Mouse (Mus musculus): Measurements from ENCODE around the gene Sox13. TPM values are rescaled to one million over a fixed set of nuclear protein-coding genes. Genes with fewer than 3 reads are reported as not detected.

The Sox13 gene
- polyA plus RNA-seq, 1 experiment from 2014 or later: 12.5 TPM

DNA sequence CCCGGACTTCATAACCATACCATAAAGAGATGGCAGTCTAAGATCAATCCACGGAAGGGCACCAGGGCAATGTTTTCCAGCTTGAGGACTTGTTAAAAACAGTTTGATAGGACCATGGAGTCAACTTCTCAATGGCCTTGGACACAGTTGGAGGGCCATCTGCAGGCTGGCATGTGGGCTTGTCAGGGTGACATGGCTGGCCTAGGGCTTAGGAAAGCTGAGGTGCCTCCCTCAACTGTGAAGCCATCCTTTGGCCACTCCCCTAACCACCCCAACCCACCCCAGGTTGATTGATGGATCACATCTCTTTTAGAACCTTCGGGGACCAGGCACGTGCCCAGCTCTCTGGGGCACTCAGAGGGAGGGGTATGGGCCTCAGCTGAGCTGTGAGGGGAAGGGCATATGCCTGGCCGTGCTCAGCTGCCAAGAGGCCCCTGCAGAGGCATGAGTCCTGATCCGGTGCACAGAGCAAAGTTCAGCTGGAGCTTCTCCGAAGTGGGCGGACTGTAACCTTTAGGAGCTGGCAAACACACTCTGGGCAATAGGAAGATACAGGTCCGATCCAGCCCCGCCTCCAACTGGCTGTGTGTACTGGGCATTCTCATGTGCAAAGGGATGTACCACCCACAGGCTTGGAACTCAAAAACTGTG is 48.4 kb downstream of the Sox13 start:
- H3K36me3 ChIP-seq: no peaks in the 10 kb centered on the region
- WGBS: 76% methylated on average over 10 of the region's 10 CpGs
- no peak for ATAC-seq

DNA sequence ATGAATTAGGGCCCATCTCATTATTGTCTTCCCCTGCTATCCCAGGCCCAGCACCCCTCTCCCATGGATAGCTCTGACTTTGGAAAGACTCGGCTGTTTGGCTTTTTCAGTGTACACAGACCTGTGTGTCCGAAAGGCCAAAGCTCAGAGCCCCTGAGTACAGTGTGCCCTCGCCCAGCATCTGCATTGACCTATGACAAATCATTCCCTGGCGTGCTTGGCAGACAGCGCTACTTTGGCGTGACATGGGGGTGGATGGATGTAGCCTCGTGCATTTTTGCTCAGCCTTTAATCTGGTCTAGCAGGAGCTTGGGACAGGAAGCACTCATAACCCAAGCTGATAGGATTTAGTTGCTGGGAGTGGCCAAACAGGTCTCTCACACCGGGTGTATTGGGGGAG is 52.1 kb downstream of the Sox13 start:
- Histone ChIP-seq H3K4me3 (replicated peaks) (no peak overlapping the region), H3K4me1 (replicated peaks) (peaks cover 21% of the 10 kb centered on the region), H3K9ac (replicated peaks) (no peak overlapping the region), H3K27ac (no peak overlapping the region), H3K36me3 (no peaks in the 10 kb centered on the region), H3K9me3 (no peaks in the 10 kb centered on the region), H3K4me2 (replicated peaks) (no peak overlapping the region), H3K27me3 (no peaks in the 10 kb centered on the region)
- 70% methylated on average over 8 of the region's 8 CpGs for WGBS
- ATAC-seq: no peak

More for the DNA sequence above, 48.4 kb downstream of the Sox13 start:
- H3K27ac ChIP-seq: no peak overlapping the region
- H3K27me3 ChIP-seq: no peaks in the 10 kb centered on the region
- H3K4me1 ChIP-seq (replicated peaks): peaks cover 9% of the 10 kb centered on the region
- H3K4me3 ChIP-seq (replicated peaks): no peak overlapping the region
- no peaks in the 10 kb centered on the region for H3K9me3 ChIP-seq
- H3K4me2 ChIP-seq (replicated peaks): no peak overlapping the region
- H3K9ac ChIP-seq (replicated peaks): no peak overlapping the region

DNA sequence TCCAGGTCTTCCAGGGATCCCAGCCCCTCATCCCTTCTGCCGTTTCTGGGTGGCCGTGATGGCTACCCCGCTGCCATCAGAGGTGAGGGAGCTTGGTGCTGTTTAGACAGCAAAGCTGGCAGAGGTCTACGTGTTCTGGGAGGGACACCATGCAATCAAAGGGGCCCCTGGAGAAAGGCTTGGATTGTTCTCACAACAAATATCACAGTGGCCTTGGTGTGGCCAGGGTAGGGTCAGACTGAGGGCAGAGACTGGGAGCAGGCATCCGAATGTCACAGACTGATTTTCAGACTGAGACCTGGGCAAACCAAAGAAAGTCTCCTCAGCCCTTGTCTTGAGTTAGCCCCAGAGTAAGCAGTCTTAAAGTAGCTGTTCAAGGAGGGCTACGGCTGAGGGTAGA is 52.7 kb downstream of the Sox13 start:
- H3K9me3 ChIP-seq: no peaks in the 10 kb centered on the region
- WGBS: 93% methylated on average over 6 of the region's 6 CpGs
- H3K36me3 ChIP-seq: no peaks in the 10 kb centered on the region
- H3K27me3 ChIP-seq: 0 out of 2 replicates have a peak, but pooled peaks cover 4% of the 10 kb centered on the region
- peaks cover 21% of the 10 kb centered on the region for H3K4me1 ChIP-seq (replicated peaks)
- H3K4me2 ChIP-seq (replicated peaks): no peak overlapping the region
- no peak for ATAC-seq
- no peak overlapping the region for H3K4me3 ChIP-seq (replicated peaks)
- H3K27ac ChIP-seq: no peak overlapping the region
- H3K9ac ChIP-seq (replicated peaks): no peak overlapping the region

DNA sequence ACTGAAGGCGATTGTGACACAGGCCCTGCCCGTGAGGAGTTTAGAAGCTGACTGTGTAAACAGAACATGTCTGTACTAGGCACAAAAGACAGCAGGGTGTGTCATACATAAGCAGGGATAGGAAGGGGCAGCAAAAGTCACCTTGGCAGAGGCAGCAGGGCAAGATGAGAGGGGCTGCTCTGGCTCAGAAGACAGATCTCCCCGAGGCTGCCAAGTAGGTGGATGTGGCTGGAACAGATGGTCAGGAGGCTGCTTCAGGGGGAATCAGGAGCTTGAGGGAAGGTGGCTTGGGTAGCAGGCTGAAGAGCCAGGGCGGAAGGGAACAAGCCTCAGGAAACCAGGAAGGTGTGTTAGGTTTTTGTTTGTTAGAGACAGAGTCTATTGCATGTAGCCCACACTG is 53.8 kb downstream of the Sox13 start:
- WGBS: 79% methylated on average over 4 of the region's 4 CpGs
- Histone ChIP-seq H3K4me1 (replicated peaks) (peaks cover 22% of the 10 kb centered on the region), H3K27me3 (peaks cover 14% of the 10 kb centered on the region), H3K9ac (replicated peaks) (no peak overlapping the region), H3K36me3 (no peaks in the 10 kb centered on the region), H3K4me3 (replicated peaks) (no peak overlapping the region), H3K4me2 (replicated peaks) (no peak overlapping the region), H3K9me3 (no peaks in the 10 kb centered on the region), H3K27ac (no peak overlapping the region)
- no peak for ATAC-seq

DNA sequence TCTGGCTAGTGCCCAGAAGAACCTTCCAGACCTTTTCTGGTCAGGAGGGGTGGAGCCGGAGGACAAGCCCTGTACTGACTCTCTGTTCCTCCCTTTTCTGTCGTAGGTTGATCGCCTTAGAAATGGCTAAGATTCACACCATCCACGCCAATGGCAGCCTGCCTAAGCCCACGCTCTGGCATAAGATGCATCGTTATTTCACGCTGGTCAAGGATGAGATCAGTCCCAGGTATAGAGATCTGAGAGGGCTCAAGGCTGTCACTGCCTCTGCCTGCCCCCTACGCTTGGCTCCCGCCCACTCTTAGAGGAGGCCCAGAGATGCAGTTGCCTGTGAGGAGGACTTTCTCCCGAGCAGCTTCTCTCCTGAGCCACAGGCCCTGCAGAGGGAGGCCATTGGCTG is 55.5 kb downstream of the Sox13 start:
- Histone ChIP-seq H3K4me2 (replicated peaks) (no peak overlapping the region), H3K9me3 (no peaks in the 10 kb centered on the region), H3K27ac (no peak overlapping the region), H3K9ac (replicated peaks) (no peak overlapping the region), H3K27me3 (peaks cover 31% of the 10 kb centered on the region), H3K36me3 (no peaks in the 10 kb centered on the region), H3K4me3 (replicated peaks) (no peak overlapping the region), H3K4me1 (replicated peaks) (peaks cover 38% of the 10 kb centered on the region)
- ATAC-seq: no peak
- WGBS: 62% methylated on average over 10 of the region's 10 CpGs

DNA sequence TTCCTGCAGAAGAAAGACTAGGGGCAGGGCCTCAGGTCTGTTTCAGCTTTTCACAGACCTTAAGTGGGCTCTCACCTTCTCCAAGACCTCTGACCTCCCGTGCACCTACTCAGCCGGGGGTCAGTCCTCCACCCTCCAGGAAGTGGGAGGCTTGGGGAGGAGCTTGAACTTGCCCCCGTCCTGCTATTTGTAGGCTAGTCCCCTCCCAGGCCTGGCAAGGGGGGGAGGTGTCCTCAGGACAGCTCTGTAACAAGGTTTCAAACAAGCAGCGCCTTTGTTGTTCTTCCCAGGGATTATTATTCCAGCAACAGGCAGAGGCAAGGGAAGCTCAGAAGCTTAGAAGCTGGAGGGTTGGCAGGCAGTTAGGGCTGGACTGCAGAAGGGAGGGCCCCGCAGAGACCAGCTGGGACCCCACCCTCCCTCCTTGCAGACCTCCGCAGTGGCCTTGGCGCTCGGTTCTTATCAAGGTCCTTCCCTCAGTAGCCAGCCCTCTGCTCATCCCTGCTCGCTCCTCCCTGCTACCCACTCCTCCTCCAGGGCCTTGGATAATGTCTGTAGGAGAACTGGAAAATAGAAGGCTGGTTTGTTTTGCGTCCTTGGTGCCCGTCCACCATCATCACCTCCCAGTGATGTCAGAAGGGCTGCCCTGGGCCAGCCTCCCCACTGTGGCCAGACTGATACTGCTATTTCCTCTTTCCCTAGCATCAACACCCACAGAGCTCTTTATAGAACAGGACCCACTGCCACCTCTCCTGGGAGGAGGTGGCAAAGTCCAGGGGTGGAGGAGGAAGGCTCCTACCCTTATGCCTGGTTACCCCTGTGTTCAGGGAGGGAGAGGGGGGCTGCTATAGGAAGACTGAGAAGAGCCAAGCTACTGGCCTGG is 56.3 kb downstream of the Sox13 start:
- ATAC-seq: no peak
- Histone ChIP-seq H3K9me3 (no peaks in the 10 kb centered on the region), H3K9ac (replicated peaks) (no peak overlapping the region), H3K4me2 (replicated peaks) (no peak overlapping the region), H3K27ac (no peak overlapping the region), H3K36me3 (no peaks in the 10 kb centered on the region), H3K4me3 (replicated peaks) (no peak overlapping the region), H3K4me1 (replicated peaks) (peaks cover 37% of the 10 kb centered on the region), H3K27me3 (peaks cover 32% of the 10 kb centered on the region)
- WGBS: 9% methylated on average over 11 of the region's 11 CpGs

DNA sequence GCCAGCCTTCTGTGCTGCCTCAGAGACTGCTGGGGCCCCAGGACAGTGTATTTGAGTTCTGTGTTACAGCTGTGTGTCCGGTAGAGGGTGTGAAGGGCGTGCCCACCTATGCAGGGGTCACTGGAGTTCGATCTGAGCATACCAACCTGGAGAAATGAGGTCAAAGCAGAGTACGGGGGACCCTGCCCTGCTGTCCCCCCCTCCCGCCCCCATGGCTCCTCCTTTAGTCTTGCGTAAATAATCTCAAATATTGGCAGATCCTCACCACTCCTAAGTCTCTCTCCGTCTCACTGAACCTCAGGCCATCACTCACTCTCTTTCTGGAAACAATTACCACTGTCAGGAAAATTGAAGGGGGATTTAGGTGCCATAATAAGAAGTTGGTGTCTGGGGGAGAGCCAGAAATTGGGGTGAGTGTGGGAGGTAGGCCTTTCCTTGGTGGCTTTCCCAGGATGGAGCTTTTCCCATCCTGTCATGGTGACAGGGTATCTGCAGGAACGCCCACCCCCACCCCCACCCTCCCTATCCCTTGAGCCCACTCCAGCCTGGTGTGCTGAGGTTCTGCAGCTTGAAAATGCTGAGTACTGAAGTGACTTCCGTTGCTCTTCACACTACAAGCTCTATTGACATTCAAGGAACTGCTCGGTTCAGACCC is 57.1 kb downstream of the Sox13 start:
- Histone ChIP-seq H3K9me3 (no peaks in the 10 kb centered on the region), H3K4me2 (replicated peaks) (no peak overlapping the region), H3K27ac (no peak overlapping the region), H3K9ac (replicated peaks) (no peak overlapping the region), H3K4me1 (replicated peaks) (peaks cover 30% of the 10 kb centered on the region), H3K36me3 (no peaks in the 10 kb centered on the region), H3K27me3 (peaks cover 32% of the 10 kb centered on the region), H3K4me3 (replicated peaks) (no peak overlapping the region)
- ATAC-seq: no peak
- WGBS: 54% methylated on average over 10 of the region's 10 CpGs

DNA sequence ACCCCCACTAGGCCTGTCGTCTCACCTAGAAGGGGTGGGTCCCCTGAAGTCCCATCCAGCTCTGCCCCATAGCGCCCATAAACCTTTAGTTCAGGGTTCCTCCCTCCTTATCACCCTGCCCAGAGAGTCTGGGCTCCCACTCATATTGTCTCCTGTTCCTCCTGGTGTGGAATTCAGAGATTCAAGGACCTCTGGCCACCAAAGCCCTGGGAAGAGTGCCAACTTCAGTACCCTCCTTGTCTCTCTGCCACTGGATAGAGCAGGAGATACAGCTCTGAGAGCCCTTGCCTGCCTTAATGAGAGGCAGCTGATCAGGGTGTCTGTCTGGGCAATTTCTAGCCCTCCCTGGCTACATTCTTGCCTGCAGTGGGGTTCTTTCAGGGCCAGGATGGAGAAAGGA is 59.3 kb downstream of the Sox13 start:
- Histone ChIP-seq H3K9me3 (no peaks in the 10 kb centered on the region), H3K4me2 (replicated peaks) (peak overlapping the region; percentile 92; the same call in 1 of the 2 replicates), H3K36me3 (no peaks in the 10 kb centered on the region), H3K9ac (replicated peaks) (no peak overlapping the region), H3K27ac (no peak overlapping the region), H3K4me1 (replicated peaks) (peaks cover 30% of the 10 kb centered on the region), H3K4me3 (replicated peaks) (peak overlapping the region; percentile 66; the same call in 1 of the 2 replicates), H3K27me3 (peaks cover 33% of the 10 kb centered on the region)
- no peak for ATAC-seq
- 45% methylated on average over 2 of the region's 2 CpGs for WGBS

DNA sequence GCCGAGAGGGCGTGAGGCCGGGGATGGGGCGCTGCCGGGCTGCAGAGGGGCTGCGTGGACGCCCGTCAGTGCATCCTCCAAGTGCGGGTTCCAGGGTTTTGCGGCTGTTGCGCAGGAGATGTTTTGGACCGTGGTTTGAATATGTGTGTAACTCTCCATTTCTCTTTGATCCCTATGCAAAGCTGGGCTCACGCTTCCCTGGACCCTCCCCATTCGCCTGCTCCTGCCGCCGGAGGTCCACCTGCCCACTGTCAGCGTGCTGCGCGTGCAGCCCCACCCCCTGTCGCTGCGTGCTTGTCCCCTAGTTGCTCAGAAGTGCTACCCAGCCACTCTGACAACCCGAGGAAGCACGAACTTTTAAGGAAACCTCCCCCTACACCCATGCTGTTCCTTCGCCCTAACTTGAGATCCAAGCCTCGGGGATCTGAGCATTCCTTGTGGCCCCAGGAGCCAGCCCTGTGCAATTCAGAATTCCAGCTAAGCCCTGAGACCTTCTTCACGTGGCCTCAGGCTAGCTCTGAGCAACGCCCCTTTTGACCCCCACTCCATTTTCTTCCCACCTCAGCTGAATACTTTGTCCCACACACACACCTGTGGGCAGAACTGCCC is 60.1 kb downstream of the Sox13 start:
- 3% methylated on average over 27 of the region's 27 CpGs for WGBS
- Histone ChIP-seq H3K4me1 (replicated peaks) (peaks cover 30% of the 10 kb centered on the region), H3K27me3 (peaks cover 37% of the 10 kb centered on the region), H3K36me3 (no peaks in the 10 kb centered on the region), H3K9ac (replicated peaks) (peak overlapping the region; percentile 76), H3K9me3 (no peaks in the 10 kb centered on the region), H3K27ac (no peak overlapping the region), H3K4me3 (replicated peaks) (peak overlapping the region; percentile 66), H3K4me2 (replicated peaks) (peak overlapping the region; percentile 92)
- ATAC-seq: peak; percentile 27

DNA sequence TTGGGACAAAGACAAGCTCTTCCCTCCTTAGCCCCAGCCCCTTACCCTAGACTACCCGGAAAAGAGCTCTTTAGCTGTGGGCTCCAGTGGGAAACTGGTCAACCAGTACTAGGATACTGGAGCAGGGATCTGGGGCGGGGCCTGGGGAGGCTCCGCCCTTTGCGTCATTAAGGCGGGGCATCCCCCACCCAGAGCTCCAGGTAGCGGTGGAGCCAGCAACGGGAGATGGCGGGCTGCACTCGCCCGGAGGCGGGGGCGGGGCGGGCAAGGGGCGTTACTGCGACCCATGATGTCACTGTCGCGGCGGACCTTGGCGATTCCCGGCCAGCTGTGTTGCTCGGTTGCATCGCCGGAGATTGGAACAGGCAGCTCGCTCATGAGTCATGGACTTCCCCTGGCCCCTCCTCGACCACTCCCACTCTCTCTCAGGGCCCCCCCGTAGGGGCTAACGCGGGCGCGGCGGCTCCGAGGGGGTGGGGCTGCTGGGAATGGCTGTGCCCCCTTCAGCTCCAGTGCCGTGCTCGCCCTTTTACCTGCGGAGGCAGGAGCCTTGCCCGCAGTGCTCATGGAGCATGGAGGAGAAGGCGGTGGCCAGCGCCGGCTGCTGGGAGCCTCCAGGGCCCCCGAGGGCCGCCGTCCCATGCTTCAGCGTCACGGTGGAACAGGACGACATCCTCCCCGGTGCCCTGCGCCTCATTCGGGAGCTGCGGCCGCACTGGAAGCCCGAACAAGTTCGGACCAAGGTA is 60.7 kb downstream of the Sox13 start, which contains the start of gene Etnk2:
Etnk2 (plus strand) TSS at position 297 of the 746 bp plus-strand sequence.
- Histone ChIP-seq H3K27me3 (peaks cover 37% of the 10 kb centered on the region), H3K27ac (peak within 1 kb of the TSS; percentile 28; the same call in 1 of the 2 replicates)

DNA sequence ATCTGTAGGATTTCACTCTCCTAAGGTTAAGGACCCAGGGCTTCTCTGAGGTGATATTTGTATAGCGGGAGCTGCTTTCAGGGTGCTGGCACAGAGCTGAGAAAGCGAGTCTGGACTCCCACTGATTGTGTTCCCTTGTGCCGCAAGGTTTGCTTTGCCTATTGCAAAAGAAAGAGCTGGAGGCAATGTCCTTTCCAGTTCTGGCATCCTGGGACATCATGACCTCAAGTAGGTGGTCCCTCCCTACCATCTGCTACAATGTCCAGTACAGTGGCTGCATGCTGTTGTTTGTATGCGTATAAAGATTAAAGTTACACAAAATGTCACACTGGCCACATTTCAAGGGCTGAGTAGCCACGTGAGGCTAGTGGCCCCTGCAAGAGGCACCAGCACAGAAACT is 62.1 kb downstream of the Sox13 start:
- Histone ChIP-seq H3K27me3 (peaks cover 37% of the 10 kb centered on the region), H3K36me3 (no peaks in the 10 kb centered on the region), H3K9ac (replicated peaks) (no peak overlapping the region), H3K9me3 (no peaks in the 10 kb centered on the region), H3K27ac (no peak overlapping the region), H3K4me2 (replicated peaks) (no peak overlapping the region), H3K4me3 (replicated peaks) (no peak overlapping the region), H3K4me1 (replicated peaks) (peaks cover 18% of the 10 kb centered on the region)
- no peak for ATAC-seq
- WGBS: 83% methylated on average over 5 of the region's 5 CpGs

More for the DNA sequence above, 60.7 kb downstream of the Sox13 start, which contains the start of gene Etnk2:
- peak within 1 kb of the TSS; percentile 66 for H3K4me3 ChIP-seq (replicated peaks)
- peak within 1 kb of the TSS; percentile 76 for H3K9ac ChIP-seq (replicated peaks)
- peak within 1 kb of the TSS; percentile 92 for H3K4me2 ChIP-seq (replicated peaks)
- H3K4me1 ChIP-seq (replicated peaks): peaks cover 29% of the 10 kb centered on the region
- peak; percentile 78 for ATAC-seq
- no peaks in the 10 kb centered on the region for H3K36me3 ChIP-seq
- H3K9me3 ChIP-seq: no peaks in the 10 kb centered on the region
- under 1% methylated on average over 52 of the region's 52 CpGs for WGBS
